ENCODE assay signal across 15 mouse cellular contexts in the genomic region with DNA sequence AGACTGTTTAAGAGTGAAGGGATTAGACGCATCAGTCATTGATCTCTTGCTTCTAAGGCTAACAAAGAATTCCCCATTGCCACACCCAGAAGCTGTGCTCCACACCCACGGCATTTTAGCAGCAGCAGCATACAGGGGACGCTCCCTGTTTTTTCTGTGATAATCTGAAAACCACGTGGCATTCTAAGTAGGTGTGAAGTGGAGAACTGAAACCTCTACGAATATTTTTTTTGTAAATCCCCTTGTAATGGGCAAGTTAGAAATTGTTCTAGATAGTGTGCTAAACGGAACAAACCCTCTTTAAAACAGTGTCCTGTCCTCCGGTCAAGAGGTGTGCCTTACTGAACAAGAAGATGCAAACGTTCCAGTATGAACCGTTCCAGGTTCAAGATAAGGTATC.
"Had no signal": no experiment of that assay in that cellular context is flagged by ENCODE, and none has a peak within 500 bp of the region (broad histone marks: within the 10 kb centered on the region; RNA-seq: fewer than 3 reads in every experiment).

No protein-coding gene starts in this region.

- H3K36me3 ChIP-seq: midbrain, embryonic 10.5 days; midbrain, embryonic 12.5 days; neural tube, embryonic 12.5 days; neural tube, embryonic 15.5 days had no signal

- H3K4me2 ChIP-seq: lung, embryonic 14.5 days; midbrain, embryonic 12.5 days; neural tube, embryonic 12.5 days; neural tube, embryonic 15.5 days had no signal

- H3K27ac ChIP-seq: liver, embryonic 14.5 days; midbrain, embryonic 10.5 days; midbrain, embryonic 12.5 days; neural tube, embryonic 12.5 days; neural tube, embryonic 15.5 days had no signal

- H3K4me3 ChIP-seq: midbrain, embryonic 10.5 days; midbrain, embryonic 12.5 days; myocyte; neural tube, embryonic 12.5 days; neural tube, embryonic 15.5 days had no signal

- H3K9me3 ChIP-seq: midbrain, embryonic 10.5 days; midbrain, embryonic 12.5 days; neural tube, embryonic 12.5 days; neural tube, embryonic 15.5 days had no signal

- H3K27me3 ChIP-seq: midbrain, embryonic 12.5 days; neural tube, embryonic 12.5 days; neural tube, embryonic 15.5 days had no signal

- H3K4me1 ChIP-seq: midbrain, embryonic 12.5 days; neural tube, embryonic 12.5 days; neural tube, embryonic 15.5 days had no signal

- H3K9ac ChIP-seq: liver, embryonic 14.5 days; lung, embryonic 14.5 days; midbrain, embryonic 12.5 days; neural tube, embryonic 12.5 days; neural tube, embryonic 15.5 days had no signal

- DNase-seq: lung, adult 18-20 months; lung, embryonic 14.5 days; lung, postnatal 10 days; lung, postnatal 4 days; midbrain, embryonic 14.5 days; right cerebral cortex, postnatal 14 days; thymus, adult 18-20 months; thymus, postnatal 14 days; thymus, postnatal 4 days had no signal
